Mouse (Mus musculus) kidney, embryonic 14.5 days (tissue): Measurements from ENCODE around the gene Cct4. TPM values are rescaled to one million over a fixed set of nuclear protein-coding genes. Genes with fewer than 3 reads are reported as not detected.

Experiments used
- ATAC-seq: fragments of 200-750 bp; cut with Nextera tagmentation; 2 replicates; pipeline ENCODE4 v1.8.0; 2017; ENCODE audit warnings: moderate number of reproducible peaks, mild to moderate bottlenecking, moderate TSS enrichment, moderate library complexity; ENCODE audit not compliant: low FRiP score, low TSS enrichment
- H3K27ac ChIP-seq: fragments of 300-500 bp; sonication (generic); 2 replicates; pipeline ENCODE4 v1.5.1; 2014; ENCODE audit warnings: low read depth, mild to moderate bottlenecking, low read length, moderate library complexity, mixed read lengths
- H3K27me3 ChIP-seq: fragments of 300-500 bp; sonication (generic); 2 replicates; pipeline ENCODE4 v1.6.1; 2014; ENCODE audit warnings: mild to moderate bottlenecking, low read length; ENCODE audit not compliant: control insufficient read depth, insufficient read depth
- H3K36me3 ChIP-seq: fragments of 300-500 bp; sonication (generic); 2 replicates; pipeline ENCODE4 v1.6.1; 2014; ENCODE audit warnings: low read length, mixed read lengths; ENCODE audit not compliant: control insufficient read depth, insufficient read depth
- H3K4me1 ChIP-seq: fragments of 300-500 bp; sonication (generic); 2 replicates; pipeline ENCODE4 v1.6.1; 2014; ENCODE audit warnings: low read length, mixed read lengths; ENCODE audit not compliant: control insufficient read depth, insufficient read depth
- H3K4me2 ChIP-seq: fragments of 300-500 bp; sonication (generic); replicated peaks from 2 replicates; pipeline ENCODE4 v1.6.1; 2014; ENCODE audit warnings: low read depth, mild to moderate bottlenecking, low read length
- H3K4me3 ChIP-seq: fragments of 300-500 bp; sonication (generic); 2 replicates; pipeline ENCODE4 v1.5.1; 2014; ENCODE audit warnings: mild to moderate bottlenecking, low read length
- H3K9ac ChIP-seq: fragments of 300-500 bp; sonication (generic); 2 replicates; pipeline ENCODE4 v1.6.1; 2014; ENCODE audit warnings: low read depth, mild to moderate bottlenecking, low read length, moderate library complexity
- H3K9me3 ChIP-seq: fragments of 300-500 bp; sonication (generic); 2 replicates; pipeline ENCODE4 v1.6.1; 2016; ENCODE audit warnings: low read length; ENCODE audit not compliant: control insufficient read depth
- WGBS: fragments of 180-500 bp; shearing (Covaris S2); extraction: QIAGEN DNeasy Blood & Tissue Kit; methylation state at CpG from one replicate; pipeline ENCODE4 v1.1.7; 2014; 5-methylcytosine and 5-hydroxymethylcytosine counted together
- polyA plus RNA-seq: library from polyadenylated mRNA; unstranded; fragments of >200 nt; fragmentation: Nextera tagmentation; extraction: Ambion mirVana; gene quantifications from 2 replicates; pipeline ENCODE4 v1.2.1, GENCODE M21; 2014

The Cct4 gene
- polyA plus RNA-seq, 1 experiment from 2014 or later, result 365 TPM

GRCm38 (mm10) chr11:23014996-23015395, 24.7 kb downstream of the Cct4 start:
- no peak for ATAC-seq
- no peak overlapping the region for H3K4me2 ChIP-seq
- 70% methylated on average over 6 of the region's 6 CpGs for WGBS
- no peak overlapping the region for H3K27ac ChIP-seq
- H3K9me3 ChIP-seq, result no peaks in the 10 kb centered on the region
- no peaks in the 10 kb centered on the region for H3K4me1 ChIP-seq
- no peak overlapping the region for H3K9ac ChIP-seq
- no peaks in the 10 kb centered on the region for H3K36me3 ChIP-seq
- no peak overlapping the region for H3K4me3 ChIP-seq
- H3K27me3 ChIP-seq, result no peaks in the 10 kb centered on the region

DNA sequence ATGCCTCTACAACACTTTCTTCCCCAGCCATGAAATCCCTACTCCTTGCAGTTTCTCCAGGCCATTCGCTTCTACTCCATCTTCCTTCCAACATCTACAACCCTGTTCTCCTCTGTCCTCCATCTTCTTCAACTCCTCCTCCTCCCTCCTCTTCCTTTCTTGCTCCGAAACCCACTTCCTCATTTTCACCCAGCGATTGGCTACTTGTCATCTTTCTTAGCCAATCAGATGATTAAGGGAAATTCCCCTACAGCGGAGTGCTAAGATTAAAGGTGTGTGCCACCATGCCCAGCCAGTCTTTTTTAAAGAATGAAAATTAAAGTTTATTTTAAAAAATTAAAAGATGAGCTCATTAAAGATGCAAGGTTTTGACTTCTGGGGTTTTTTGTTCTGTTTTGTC, 27.6 kb downstream of the Cct4 start:
- H3K9ac ChIP-seq, result no peak overlapping the region
- no peaks in the 10 kb centered on the region for H3K4me1 ChIP-seq
- H3K4me3 ChIP-seq, result no peak overlapping the region
- ATAC-seq, result no peak
- H3K9me3 ChIP-seq, result no peaks in the 10 kb centered on the region
- 90% methylated on average over 4 of the region's 4 CpGs for WGBS
- no peak overlapping the region for H3K4me2 ChIP-seq
- H3K36me3 ChIP-seq, result no peaks in the 10 kb centered on the region
- H3K27me3 ChIP-seq, result no peaks in the 10 kb centered on the region
- no peak overlapping the region for H3K27ac ChIP-seq

GRCm38 (mm10) chr11:23020116-23020770, 29.9 kb downstream of the Cct4 start:
- ATAC-seq, result no peak
- Histone ChIP-seq H3K36me3 (no peaks in the 10 kb centered on the region), H3K4me3 (no peak overlapping the region), H3K27me3 (no peaks in the 10 kb centered on the region), H3K27ac (no peak overlapping the region), H3K9ac (no peak overlapping the region), H3K9me3 (no peaks in the 10 kb centered on the region), H3K4me1 (no peaks in the 10 kb centered on the region), H3K4me2 (no peak overlapping the region)
- WGBS, result 52% methylated on average over 24 of the region's 24 CpGs

GRCm38 (mm10) chr11:23020841-23021240, 30.5 kb downstream of the Cct4 start:
- H3K9ac ChIP-seq, result no peak overlapping the region
- ATAC-seq, result no peak
- no peak overlapping the region for H3K27ac ChIP-seq
- H3K4me1 ChIP-seq, result no peaks in the 10 kb centered on the region
- no peaks in the 10 kb centered on the region for H3K27me3 ChIP-seq
- H3K4me2 ChIP-seq, result no peak overlapping the region
- H3K9me3 ChIP-seq, result no peaks in the 10 kb centered on the region
- 95% methylated on average over 14 of the region's 14 CpGs for WGBS
- no peak overlapping the region for H3K4me3 ChIP-seq
- no peaks in the 10 kb centered on the region for H3K36me3 ChIP-seq

DNA sequence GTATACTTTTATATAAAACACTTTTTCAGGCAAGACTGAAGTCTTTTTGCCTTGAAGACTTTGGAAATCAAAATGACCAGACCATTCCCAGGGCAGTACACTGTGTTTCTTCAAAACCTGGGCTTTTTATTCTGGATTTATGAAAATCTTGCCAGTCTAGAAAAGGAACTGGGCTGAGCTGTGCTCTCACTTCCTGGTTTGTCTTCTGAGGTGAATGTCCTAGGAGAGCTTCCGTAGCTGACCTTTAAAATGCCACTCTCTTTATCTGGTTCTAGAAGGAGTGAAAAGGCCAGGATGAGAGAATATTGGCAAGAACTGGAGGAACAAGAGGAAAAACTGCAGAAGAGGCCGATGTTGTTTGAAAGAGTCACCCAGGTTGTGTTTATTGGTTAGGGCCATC, 32.8 kb downstream of the Cct4 start:
- ATAC-seq, result no peak
- Histone ChIP-seq H3K27ac (no peak overlapping the region), H3K9ac (no peak overlapping the region), H3K4me2 (no peak overlapping the region), H3K9me3 (no peaks in the 10 kb centered on the region), H3K36me3 (no peaks in the 10 kb centered on the region), H3K4me1 (no peaks in the 10 kb centered on the region), H3K27me3 (no peaks in the 10 kb centered on the region), H3K4me3 (no peak overlapping the region)
- 100% methylated on average over 2 of the region's 2 CpGs for WGBS

GRCm38 (mm10) chr11:23024169-23024568, 33.9 kb downstream of the Cct4 start:
- no peak for ATAC-seq
- Histone ChIP-seq H3K9ac (no peak overlapping the region), H3K4me1 (no peaks in the 10 kb centered on the region), H3K36me3 (no peaks in the 10 kb centered on the region), H3K4me3 (no peak overlapping the region), H3K27ac (no peak overlapping the region), H3K4me2 (no peak overlapping the region), H3K9me3 (no peaks in the 10 kb centered on the region), H3K27me3 (no peaks in the 10 kb centered on the region)
- 82% methylated on average over 3 of the region's 3 CpGs for WGBS

DNA sequence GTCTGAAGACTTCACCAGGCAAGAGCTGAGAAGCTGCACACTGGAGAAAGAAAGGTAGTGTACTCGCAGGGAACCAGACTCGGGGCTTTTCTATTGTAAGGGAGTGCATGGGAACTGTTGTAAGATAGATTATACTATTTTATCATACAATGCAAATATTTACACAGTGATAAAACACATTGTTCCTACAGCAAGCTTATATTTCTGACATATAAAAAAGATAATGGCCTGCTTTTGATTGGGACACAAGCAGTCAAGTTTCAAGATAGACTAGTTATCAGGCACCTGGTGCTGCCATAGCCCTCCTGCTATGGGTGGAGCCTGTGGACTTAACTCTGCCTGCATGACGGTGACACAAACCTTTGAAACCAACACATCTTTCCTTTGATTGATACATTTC, 38.6 kb downstream of the Cct4 start:
- H3K9ac ChIP-seq, result no peak overlapping the region
- H3K4me2 ChIP-seq, result no peak overlapping the region
- H3K4me1 ChIP-seq, result no peaks in the 10 kb centered on the region
- no peak overlapping the region for H3K4me3 ChIP-seq
- H3K27ac ChIP-seq, result no peak overlapping the region
- no peaks in the 10 kb centered on the region for H3K36me3 ChIP-seq
- no peak for ATAC-seq
- no peaks in the 10 kb centered on the region for H3K9me3 ChIP-seq
- no peaks in the 10 kb centered on the region for H3K27me3 ChIP-seq
- 67% methylated on average over 3 of the region's 3 CpGs for WGBS

- ATAC-seq, result no peak
- Histone ChIP-seq H3K27me3 (no peaks in the 10 kb centered on the region), H3K4me3 (no peak overlapping the region), H3K36me3 (no peaks in the 10 kb centered on the region), H3K4me1 (no peaks in the 10 kb centered on the region), H3K9ac (no peak overlapping the region), H3K27ac (no peak overlapping the region), H3K9me3 (no peaks in the 10 kb centered on the region), H3K4me2 (no peak overlapping the region)
- WGBS, result 85% methylated on average over 6 of the region's 6 CpGs
These were observed 39.1 kb downstream of the Cct4 start for GRCm38 (mm10) chr11:23029399-23029798.

GRCm38 (mm10) chr11:23047252-23047651, 56.9 kb downstream of the Cct4 start:
- WGBS, result 41% methylated on average over 5 of the region's 5 CpGs
- H3K4me1 ChIP-seq, result peaks cover 5% of the 10 kb centered on the region; the same call in 1 of the 2 replicates
- no peaks in the 10 kb centered on the region for H3K36me3 ChIP-seq
- H3K9ac ChIP-seq, result no peak overlapping the region
- H3K9me3 ChIP-seq, result no peaks in the 10 kb centered on the region
- no peak overlapping the region for H3K4me2 ChIP-seq
- no peaks in the 10 kb centered on the region; the same call in 1 of the 2 replicates for H3K27me3 ChIP-seq
- H3K27ac ChIP-seq, result no peak overlapping the region
- H3K4me3 ChIP-seq, result no peak overlapping the region
- no peak for ATAC-seq
